Mouse (Mus musculus) liver, embryonic 14.5 days (tissue): ENCODE data around the gene Cmtm2a.

ENCODE experiments used
- CTCF ChIP-seq: IDR thresholded peaks from 2 replicates; pipeline ENCODE4 v1.5.1; 2016; ENCODE audit warnings: antibody characterized with exemption, low read depth, control low read depth
- EP300 ChIP-seq: IDR thresholded peaks from 2 replicates; pipeline ENCODE4 v1.6.1; 2016; ENCODE audit warnings: antibody characterized with exemption, low read depth

DNA sequence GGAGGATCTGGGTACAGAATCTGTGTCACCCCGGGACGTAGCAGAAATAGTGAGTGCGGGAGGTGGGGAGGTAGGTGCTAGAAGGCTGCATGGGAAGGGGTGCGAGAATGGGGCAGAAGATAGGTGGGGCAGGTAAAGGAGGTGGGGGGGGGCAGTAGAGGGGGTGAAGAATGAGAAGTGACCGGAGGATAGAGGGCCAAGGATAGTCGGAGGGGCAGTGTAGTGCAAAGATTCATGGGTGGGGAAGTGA is 46.9 kb upstream of the Cmtm2a start:
- no peak for TF ChIP-seq EP300
- no peak for TF ChIP-seq CTCF
